Mouse (Mus musculus) C2C12 (cell line): Measurements from ENCODE around the gene Ndufb4. TPM values are rescaled to one million over a fixed set of nuclear protein-coding genes. Genes with fewer than 3 reads are reported as not detected.

Experiments
- H3K27me3 ChIP-seq: one replicate; pipeline ENCODE4 v1.6.1; 2011; ENCODE audit not compliant: control insufficient read depth, insufficient read depth, insufficient read length
- H3K36me3 ChIP-seq: one replicate; pipeline ENCODE4 v1.6.1; 2011; ENCODE audit not compliant: control insufficient read depth, insufficient read depth
- H3K4me3 ChIP-seq: one replicate; pipeline ENCODE4 v1.5.1; 2011; ENCODE audit warnings: mild to moderate bottlenecking, control low read depth; ENCODE audit not compliant: poor library complexity, insufficient read depth, severe bottlenecking
- H3K79me2 ChIP-seq: one replicate; pipeline ENCODE4 v1.6.1; 2011; ENCODE audit not compliant: control insufficient read depth, insufficient read depth
- H3K79me3 ChIP-seq: one replicate; pipeline ENCODE4 v1.6.1; 2011; ENCODE audit warnings: low read depth, control low read depth
- H3ac ChIP-seq: one replicate; pipeline ENCODE3; 2011; ENCODE audit warnings: low read depth; ENCODE audit not compliant: control insufficient read depth, insufficient read length
- CEBPB ChIP-seq: IDR thresholded peaks from one replicate; pipeline ENCODE4 v1.6.1; 2011; ENCODE audit warnings: low read depth, mild to moderate bottlenecking, control low read depth, moderate library complexity
- CTCF ChIP-seq: IDR thresholded peaks from one replicate; pipeline ENCODE4 v1.5.1; 2011; ENCODE audit not compliant: control insufficient read depth, insufficient read depth, insufficient read length
- FOSL1 ChIP-seq: IDR thresholded peaks from one replicate; pipeline ENCODE4 v1.8.0; 2011; ENCODE audit warnings: mild to moderate bottlenecking, low read length; ENCODE audit not compliant: poor library complexity, insufficient read depth, severe bottlenecking
- MAX ChIP-seq: IDR thresholded peaks from one replicate; pipeline ENCODE4 v1.6.1; 2011; ENCODE audit warnings: mild to moderate bottlenecking, control low read depth
- MYOD1 ChIP-seq: IDR thresholded peaks from one replicate; pipeline ENCODE4 v1.6.1; 2011; ENCODE audit warnings: low read depth; ENCODE audit not compliant: control insufficient read depth, insufficient read length
- MYOG ChIP-seq: IDR thresholded peaks from one replicate; pipeline ENCODE4 v1.6.1; 2011; ENCODE audit not compliant: control insufficient read depth, insufficient read length; ENCODE audit errors: extremely low read depth
- USF1 ChIP-seq: IDR thresholded peaks from one replicate; pipeline ENCODE4 v1.6.1; 2011; ENCODE audit warnings: low read depth, mild to moderate bottlenecking, control low read depth, moderate library complexity
- polyA plus RNA-seq: library from polyadenylated mRNA; unstranded; fragments of >200 nt; fragmentation: generic; extraction: Trizol; gene quantifications from one replicate; pipeline ENCODE4 v1.2.1, GENCODE M21; 2012; ENCODE audit warnings: missing spikeins

Gene Ndufb4
- polyA plus RNA-seq, 1 experiment: 68.5 TPM

GRCm38 (mm10) chr16:37637802-37638201 is 16.5 kb downstream of the Ndufb4 start:
- Histone ChIP-seq H3K27me3 (no peaks in the 10 kb centered on the region), H3K79me2 (no peaks in the 10 kb centered on the region), H3K4me3 (no peak overlapping the region), H3K36me3 (no peaks in the 10 kb centered on the region), H3ac (no peak overlapping the region), H3K79me3 (no peaks in the 10 kb centered on the region)
- TF ChIP-seq FOSL1: no peak

GRCm38 (mm10) chr16:37636107-37636506 is 18.1 kb downstream of the Ndufb4 start:
- no peak for TF ChIP-seq MYOG
- TF ChIP-seq FOSL1: peak; percentile 24
- peak; percentile 36 for TF ChIP-seq CTCF
- TF ChIP-seq MAX: no peak
- TF ChIP-seq CEBPB: no peak
- peak; percentile 26 for TF ChIP-seq USF1
- no peaks in the 10 kb centered on the region for H3K27me3 ChIP-seq
- no peaks in the 10 kb centered on the region for H3K36me3 ChIP-seq
- H3K79me3 ChIP-seq: no peaks in the 10 kb centered on the region
- no peaks in the 10 kb centered on the region for H3K79me2 ChIP-seq
- H3ac ChIP-seq: no peak overlapping the region
- no peak overlapping the region for H3K4me3 ChIP-seq

GRCm38 (mm10) chr16:37635095-37635494 is 19.2 kb downstream of the Ndufb4 start:
- Histone ChIP-seq H3K79me2 (no peaks in the 10 kb centered on the region), H3K79me3 (no peaks in the 10 kb centered on the region), H3ac (no peak overlapping the region), H3K4me3 (no peak overlapping the region), H3K36me3 (no peaks in the 10 kb centered on the region), H3K27me3 (no peaks in the 10 kb centered on the region)
- TF ChIP-seq USF1 (no peak), CTCF (no peak), FOSL1 (no peak), MAX (no peak), MYOG (no peak), CEBPB (no peak), MYOD1 (no peak)

DNA sequence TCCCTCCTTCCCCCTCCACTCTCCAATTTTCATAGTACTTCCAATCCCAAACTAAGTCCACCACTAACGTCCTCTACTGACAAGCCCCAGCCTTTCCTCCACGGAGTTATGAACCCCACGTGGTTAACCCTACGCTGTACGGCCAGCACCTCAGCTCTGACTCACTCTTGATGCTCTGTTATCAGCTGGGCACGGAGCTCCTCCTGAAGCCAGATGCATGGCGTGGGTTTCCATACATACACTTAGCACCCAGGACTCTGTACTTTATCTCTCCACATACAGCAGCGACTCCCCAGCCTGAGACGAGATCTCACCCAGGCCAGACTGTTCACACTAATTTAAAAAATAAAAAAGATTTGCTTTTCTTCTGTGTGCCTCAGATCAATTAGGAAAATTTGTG is 19.7 kb downstream of the Ndufb4 start:
- no peaks in the 10 kb centered on the region for H3K79me3 ChIP-seq
- H3K27me3 ChIP-seq: no peaks in the 10 kb centered on the region
- no peak overlapping the region for H3ac ChIP-seq
- H3K36me3 ChIP-seq: no peaks in the 10 kb centered on the region
- H3K4me3 ChIP-seq: no peak overlapping the region
- no peaks in the 10 kb centered on the region for H3K79me2 ChIP-seq
- no peak for TF ChIP-seq MAX
- TF ChIP-seq FOSL1: no peak
- TF ChIP-seq CEBPB: no peak
- TF ChIP-seq MYOG: no peak
- no peak for TF ChIP-seq USF1
- TF ChIP-seq MYOD1: no peak
- no peak for TF ChIP-seq CTCF

DNA sequence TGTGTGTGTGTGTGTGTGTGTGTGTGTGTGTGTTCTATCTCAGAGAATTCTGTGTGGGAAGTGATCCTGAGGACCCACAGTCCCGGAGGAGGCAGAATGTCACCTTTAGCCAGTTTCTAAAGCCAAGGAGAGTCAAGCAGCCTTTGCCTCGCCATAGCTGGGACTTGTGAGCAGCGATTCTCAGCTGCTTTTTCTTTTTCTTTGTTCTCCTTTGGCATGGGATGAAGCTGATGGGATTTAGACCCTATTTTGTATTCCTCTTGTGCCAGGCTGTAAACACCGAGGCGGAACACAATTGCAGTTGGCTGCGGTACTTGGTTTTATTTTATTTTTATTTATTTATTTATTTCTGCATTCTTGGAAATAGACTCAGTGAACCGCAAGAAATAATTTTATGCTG is 25.2 kb downstream of the Ndufb4 start:
- TF ChIP-seq MYOD1 (no peak), FOSL1 (no peak), MAX (no peak), USF1 (no peak), MYOG (no peak), CTCF (no peak), CEBPB (no peak)
- H3K79me2 ChIP-seq: no peaks in the 10 kb centered on the region
- H3K27me3 ChIP-seq: no peaks in the 10 kb centered on the region
- no peak overlapping the region for H3K4me3 ChIP-seq
- no peak overlapping the region for H3ac ChIP-seq
- no peaks in the 10 kb centered on the region for H3K79me3 ChIP-seq
- no peaks in the 10 kb centered on the region for H3K36me3 ChIP-seq

DNA sequence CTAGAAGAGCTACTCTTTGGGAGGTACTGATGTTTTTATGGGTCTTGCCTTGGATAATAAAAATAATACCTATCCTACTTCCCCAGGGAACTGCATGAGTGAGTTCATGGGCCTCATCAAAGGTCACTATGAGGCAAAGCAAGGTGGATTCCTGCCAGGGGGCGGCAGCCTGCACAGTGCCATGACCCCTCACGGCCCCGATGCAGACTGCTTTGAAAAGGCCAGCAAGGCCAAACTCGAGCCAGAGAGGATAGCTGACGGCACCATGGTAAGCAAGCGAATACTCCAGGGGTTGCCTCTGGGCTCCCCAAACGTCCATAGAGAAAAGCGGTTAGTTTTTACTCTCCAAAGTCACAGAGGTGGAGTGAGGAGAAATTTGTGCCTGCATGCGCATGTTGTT is 25.9 kb downstream of the Ndufb4 start:
- Histone ChIP-seq H3K79me2 (no peaks in the 10 kb centered on the region), H3ac (no peak overlapping the region), H3K36me3 (no peaks in the 10 kb centered on the region), H3K27me3 (no peaks in the 10 kb centered on the region), H3K4me3 (no peak overlapping the region), H3K79me3 (no peaks in the 10 kb centered on the region)
- TF ChIP-seq MAX: no peak
- TF ChIP-seq FOSL1: no peak
- no peak for TF ChIP-seq CEBPB
- TF ChIP-seq MYOD1: no peak
